Mouse (Mus musculus) right cerebral cortex, postnatal 4 days (tissue): ENCODE results near the gene Aamdc.
A peak's percentile ranks its signal among the peaks of the same experiment; 100 is the strongest.

Experiments used
- DNase-seq: peaks from one replicate; pipeline ENCODE4 v3.0.0-alpha.2; 2022

The Aamdc gene

GRCm38 (mm10) chr7:97579067-97579975, at the start of gene Aamdc, which contains the start of gene Rsf1:
TSS of gene Aamdc (minus strand) at chr7:97579497.
TSS of gene Rsf1 (plus strand) at chr7:97579889.
- peak; percentile 96 for DNase-seq

- no peak for DNase-seq
These were observed 44.1 kb upstream of the Aamdc start for GRCm38 (mm10) chr7:97623402-97623801.

GRCm38 (mm10) chr7:97622676-97623075, 43.4 kb upstream of the Aamdc start:
- no peak for DNase-seq

- no peak for DNase-seq
These were observed 42.0 kb upstream of the Aamdc start for GRCm38 (mm10) chr7:97621346-97621745.

- no peak for DNase-seq
These were observed 19.3 kb upstream of the Aamdc start for GRCm38 (mm10) chr7:97598548-97598947.

- no peak for DNase-seq
These were observed 14.2 kb upstream of the Aamdc start for GRCm38 (mm10) chr7:97593535-97593934.

GRCm38 (mm10) chr7:97592396-97592795, 13.1 kb upstream of the Aamdc start:
- no peak for DNase-seq

- no peak for DNase-seq
These were observed 12.0 kb upstream of the Aamdc start for GRCm38 (mm10) chr7:97591336-97591735.

GRCm38 (mm10) chr7:97590488-97590887, 11.2 kb upstream of the Aamdc start:
- DNase-seq = no peak

GRCm38 (mm10) chr7:97588506-97588905, 9.2 kb upstream of the Aamdc start:
- DNase-seq = no peak

GRCm38 (mm10) chr7:97580843-97581214, 1.5 kb upstream of the Aamdc start:
- peak; percentile 69 for DNase-seq

GRCm38 (mm10) chr7:97579976-97580842, 912 bp upstream of the Aamdc start:
- DNase-seq = peak; percentile 57

GRCm38 (mm10) chr7:97578361-97579066, 783 bp downstream of the Aamdc start:
- peak; percentile 25 for DNase-seq

GRCm38 (mm10) chr7:97570389-97570788, 8.9 kb downstream of the Aamdc start:
- DNase-seq = no peak

- DNase-seq = no peak
These were observed 9.9 kb downstream of the Aamdc start for GRCm38 (mm10) chr7:97569372-97569771.

GRCm38 (mm10) chr7:97563576-97563975, 15.7 kb downstream of the Aamdc start:
- no peak for DNase-seq

GRCm38 (mm10) chr7:97550673-97551072, 28.6 kb downstream of the Aamdc start:
- no peak for DNase-seq

- no peak for DNase-seq
These were observed 30.0 kb downstream of the Aamdc start for GRCm38 (mm10) chr7:97549301-97549700.

GRCm38 (mm10) chr7:97546462-97546861, 32.8 kb downstream of the Aamdc start:
- no peak for DNase-seq

- no peak for DNase-seq
These were observed 42.7 kb downstream of the Aamdc start for GRCm38 (mm10) chr7:97536571-97536970.

- no peak for DNase-seq
These were observed 43.8 kb downstream of the Aamdc start for GRCm38 (mm10) chr7:97535531-97535930.

GRCm38 (mm10) chr7:97519935-97520334, 59.4 kb downstream of the Aamdc start:
- DNase-seq = peak; percentile 7

- DNase-seq = no peak
These were observed 64.5 kb downstream of the Aamdc start for GRCm38 (mm10) chr7:97514786-97515185.
